Mouse (Mus musculus) lung, postnatal 0 days (tissue): ENCODE measurements around the gene Trub2.

Source experiments
- CTCF ChIP-seq: IDR thresholded peaks from 2 replicates; pipeline ENCODE4 v1.5.1; 2016; ENCODE audit warnings: antibody characterized with exemption, mild to moderate bottlenecking
- EP300 ChIP-seq: IDR thresholded peaks from 2 replicates; pipeline ENCODE4 v1.6.1; 2016; ENCODE audit warnings: antibody characterized with exemption, mild to moderate bottlenecking, control low read depth

GRCm38 (mm10) chr2:29738799-29739198 is 49.5 kb downstream of the Trub2 start:
- TF ChIP-seq CTCF (no peak), EP300 (no peak)
